Mouse (Mus musculus) heart, embryonic 11.5 days (tissue): ENCODE measurements around the gene Spdef. TPM values are rescaled to one million over a fixed set of nuclear protein-coding genes. Genes with fewer than 3 reads are reported as not detected.

Experiments
- polyA plus RNA-seq: library from polyadenylated mRNA; unstranded; fragments of >200 nt; fragmentation: Nextera tagmentation; extraction: Ambion mirVana; gene quantifications from 2 replicates; pipeline ENCODE4 v1.2.1, GENCODE M21; 2014

The Spdef gene
- polyA plus RNA-seq, 1 experiment from 2014 or later = 0.26 TPM

Other genes starting within 250 kb of the Spdef start
- gene Grm4, start 207.6 kb downstream of the Spdef start, polyA plus RNA-seq = 0.06 and 0.07 TPM in 2 replicates
- 261 and 278 TPM in 2 replicates for gene Hmga1, start 172.5 kb downstream of the Spdef start, polyA plus RNA-seq
- 18.1 and 18.3 TPM in 2 replicates for gene AI413582, start 163.2 kb downstream of the Spdef start, polyA plus RNA-seq
- 38.8 and 47.4 TPM in 2 replicates for gene Nudt3, start 105.5 kb downstream of the Spdef start, polyA plus RNA-seq
- gene RPS10-NUDT3, start 93.7 kb downstream of the Spdef start, polyA plus RNA-seq = not detected in 2 replicates
- 659 and 724 TPM in 2 replicates for gene Rps10, start 92.3 kb downstream of the Spdef start, polyA plus RNA-seq
- gene Pacsin1, start 73.4 kb downstream of the Spdef start, polyA plus RNA-seq = 2.5 and 2.9 TPM in 2 replicates
- gene D17Wsu92e, start 91.7 kb upstream of the Spdef start, polyA plus RNA-seq = 11.8 and 12.5 TPM in 2 replicates
- 226 and 242 TPM in 2 replicates for gene Snrpc, start 109.2 kb upstream of the Spdef start, polyA plus RNA-seq
- gene Uhrf1bp1, start 127.5 kb upstream of the Spdef start, polyA plus RNA-seq = 3.8 and 4.1 TPM in 2 replicates
- gene Anks1, start 180.4 kb upstream of the Spdef start, polyA plus RNA-seq = 5.5 and 6.9 TPM in 2 replicates
- 50.4 and 53.0 TPM in 2 replicates for gene Taf11, start 180.9 kb upstream of the Spdef start, polyA plus RNA-seq